Mouse (Mus musculus): ENCODE measurements around the gene Gga1. TPM values are rescaled to one million over a fixed set of nuclear protein-coding genes. Genes with fewer than 3 reads are reported as not detected.

Gene Gga1
- polyA plus RNA-seq, 1 experiment from 2014 or later: 48.4 TPM

DNA sequence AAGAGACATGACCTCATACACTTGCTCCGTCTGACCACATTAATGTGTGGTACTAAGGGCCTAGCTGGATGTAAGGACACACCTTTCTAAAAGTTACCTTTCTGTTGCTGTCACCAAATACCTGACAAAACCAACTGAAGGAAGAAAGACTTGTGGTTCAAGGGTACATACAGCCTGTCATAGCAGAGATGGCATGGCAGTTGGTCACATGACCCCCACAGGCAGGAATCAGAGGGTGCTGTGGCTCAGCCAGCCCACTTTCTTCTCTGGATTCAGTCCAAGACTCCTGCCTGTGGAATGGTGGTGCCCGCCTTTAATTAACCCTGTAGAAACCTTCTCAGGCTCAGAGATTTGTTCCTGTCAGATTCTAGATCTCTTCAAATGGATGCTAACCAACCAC lies 13.8 kb upstream of the Gga1 start:
- Histone ChIP-seq H3K27me3 (ENCODE audit: control insufficient read depth, insufficient read depth, low read length) (no peaks in the 10 kb centered on the region), H3K4me2 (ENCODE audit: low read depth, low read length) (no peak overlapping the region), H3K4me1 (ENCODE audit: control insufficient read depth, insufficient read depth, low read length) (peaks cover 23% of the 10 kb centered on the region), H3K4me3 (replicated peaks; ENCODE audit: low read length) (no peak overlapping the region), H3K9ac (ENCODE audit: low read length) (no peak overlapping the region), H3K36me3 (ENCODE audit: control insufficient read depth, insufficient read depth, low read length) (no peaks in the 10 kb centered on the region), H3K27ac (ENCODE audit: low read length) (peak overlapping the region; percentile 53), H3K9me3 (replicated peaks; ENCODE audit: control insufficient read depth, low read length) (no peaks in the 10 kb centered on the region)
- WGBS: 71% methylated on average over 2 of the region's 2 CpGs
- no peak for ATAC-seq (ENCODE audit: insufficient read depth, low FRiP score)

DNA sequence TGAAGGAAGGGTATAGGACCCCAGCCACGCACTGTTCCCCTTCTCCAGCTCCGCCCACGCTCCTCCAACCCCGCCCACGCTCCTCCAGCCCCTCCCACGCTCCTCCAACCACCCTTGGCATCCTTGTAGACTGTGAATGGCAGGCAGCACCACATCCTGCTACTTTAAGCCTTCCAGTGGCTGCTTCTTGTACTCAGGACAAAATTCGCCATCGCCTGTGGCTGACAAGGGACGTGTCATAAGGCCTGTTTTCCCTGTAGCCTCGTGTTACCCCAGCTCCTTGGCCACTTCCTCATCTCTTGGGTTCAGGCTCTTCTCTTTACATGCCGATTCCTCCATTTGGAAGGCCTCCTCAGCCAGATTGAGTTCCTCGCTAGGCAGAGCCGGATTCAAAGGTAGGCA lies 13.1 kb upstream of the Gga1 start:
- WGBS: 51% methylated on average over 13 of the region's 13 CpGs
- no peak for ATAC-seq (ENCODE audit: insufficient read depth, low FRiP score)
- Histone ChIP-seq H3K27ac (ENCODE audit: low read length) (peak overlapping the region; percentile 53), H3K27me3 (ENCODE audit: control insufficient read depth, insufficient read depth, low read length) (no peaks in the 10 kb centered on the region), H3K9me3 (replicated peaks; ENCODE audit: control insufficient read depth, low read length) (no peaks in the 10 kb centered on the region), H3K4me1 (ENCODE audit: control insufficient read depth, insufficient read depth, low read length) (peaks cover 30% of the 10 kb centered on the region), H3K4me3 (replicated peaks; ENCODE audit: low read length) (no peak overlapping the region), H3K9ac (ENCODE audit: low read length) (0 out of 2 replicates have a peak overlapping the region, but pooled peaks have one; percentile 27), H3K36me3 (ENCODE audit: control insufficient read depth, insufficient read depth, low read length) (no peaks in the 10 kb centered on the region), H3K4me2 (ENCODE audit: low read depth, low read length) (no peak overlapping the region)

DNA sequence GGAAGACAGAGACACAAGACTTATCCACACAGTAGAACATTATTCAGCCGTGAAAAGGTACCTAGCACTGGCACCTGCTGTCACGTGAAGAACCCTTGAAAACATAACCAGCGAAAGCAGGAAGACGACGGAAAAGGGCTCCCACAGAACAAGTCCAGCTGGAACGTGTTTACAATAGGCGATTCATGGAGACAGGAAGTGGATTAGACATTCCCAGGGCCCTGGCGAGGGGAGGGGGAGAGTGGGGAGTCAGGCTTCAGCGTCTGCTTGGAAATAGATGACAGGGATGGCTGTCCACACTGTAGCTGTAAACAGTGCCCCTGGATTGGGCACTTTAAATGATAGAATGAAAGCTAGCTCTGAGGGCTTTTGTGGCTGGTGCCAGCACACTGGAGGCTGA lies 8.6 kb upstream of the Gga1 start:
- WGBS: 5% methylated on average over 9 of the region's 9 CpGs

DNA sequence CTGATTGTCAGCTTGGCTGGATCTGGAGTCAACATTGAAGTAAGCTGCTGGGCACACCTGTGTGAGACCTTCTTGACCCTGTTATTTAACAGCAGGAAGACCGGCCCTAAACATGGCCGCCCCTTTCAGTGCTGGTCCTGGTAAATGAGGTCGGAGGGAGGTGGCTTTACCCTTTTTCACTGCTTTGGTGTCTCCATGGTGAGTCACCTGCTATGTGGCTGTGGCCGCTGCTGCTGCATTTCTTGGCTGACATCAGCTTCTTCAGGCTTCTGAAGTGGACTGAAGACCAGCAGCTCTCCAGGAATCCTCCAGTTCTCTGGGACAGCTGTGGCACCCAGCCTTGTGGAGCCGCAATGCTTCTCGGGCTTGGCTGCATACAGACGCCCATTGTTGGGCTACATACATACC lies 8.2 kb upstream of the Gga1 start:
- no peaks in the 10 kb centered on the region for H3K27me3 ChIP-seq (ENCODE audit: control insufficient read depth, insufficient read depth, low read length)
- no peaks in the 10 kb centered on the region for H3K36me3 ChIP-seq (ENCODE audit: control insufficient read depth, insufficient read depth, low read length)
- peak overlapping the region; percentile 91 for H3K27ac ChIP-seq (ENCODE audit: low read length)
- ATAC-seq (ENCODE audit: insufficient read depth, low FRiP score): peak; percentile 56
- H3K4me2 ChIP-seq (ENCODE audit: low read depth, low read length): peak overlapping the region; percentile 16; the same call in 1 of the 2 replicates
- peak overlapping the region; percentile 55; the same call in 1 of the 2 replicates for H3K9ac ChIP-seq (ENCODE audit: low read length)
- peaks cover 25% of the 10 kb centered on the region for H3K4me1 ChIP-seq (ENCODE audit: control insufficient read depth, insufficient read depth, low read length)
- no peak overlapping the region for H3K4me3 ChIP-seq (replicated peaks; ENCODE audit: low read length)
- H3K9me3 ChIP-seq (replicated peaks; ENCODE audit: control insufficient read depth, low read length): no peaks in the 10 kb centered on the region
- WGBS: 36% methylated on average over 7 of the region's 7 CpGs

More for the DNA sequence above, 8.6 kb upstream of the Gga1 start:
- Histone ChIP-seq H3K9ac (ENCODE audit: low read length) (peak overlapping the region; percentile 55; the same call in 1 of the 2 replicates), H3K27ac (ENCODE audit: low read length) (peak overlapping the region; percentile 91), H3K4me1 (ENCODE audit: control insufficient read depth, insufficient read depth, low read length) (peaks cover 27% of the 10 kb centered on the region), H3K4me2 (ENCODE audit: low read depth, low read length) (peak overlapping the region; percentile 16; the same call in 1 of the 2 replicates), H3K27me3 (ENCODE audit: control insufficient read depth, insufficient read depth, low read length) (no peaks in the 10 kb centered on the region), H3K36me3 (ENCODE audit: control insufficient read depth, insufficient read depth, low read length) (no peaks in the 10 kb centered on the region), H3K9me3 (replicated peaks; ENCODE audit: control insufficient read depth, low read length) (no peaks in the 10 kb centered on the region), H3K4me3 (replicated peaks; ENCODE audit: low read length) (no peak overlapping the region)
- peak; percentile 82 for ATAC-seq (ENCODE audit: insufficient read depth, low FRiP score)

DNA sequence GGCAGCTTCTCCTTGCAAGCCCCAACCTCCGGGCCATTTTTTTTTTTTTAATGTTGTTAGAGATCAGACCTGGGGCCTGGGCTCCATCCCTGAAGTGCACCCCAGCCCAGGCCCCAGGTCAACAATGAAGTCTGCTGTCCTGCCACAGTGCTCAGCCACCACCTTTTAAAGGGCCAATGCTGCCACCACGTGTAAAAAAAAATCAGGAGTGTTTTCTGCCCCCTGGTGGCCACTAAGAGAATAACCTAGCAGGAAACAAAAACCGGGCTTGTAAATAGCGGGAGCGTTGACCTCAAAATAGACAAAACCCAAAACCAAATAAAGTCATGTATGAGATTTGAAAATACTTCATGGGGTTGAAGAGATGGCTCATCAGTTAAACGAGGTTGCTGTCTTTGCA lies 7.2 kb upstream of the Gga1 start:
- Histone ChIP-seq H3K27ac (ENCODE audit: low read length) (no peak overlapping the region), H3K36me3 (ENCODE audit: control insufficient read depth, insufficient read depth, low read length) (no peaks in the 10 kb centered on the region), H3K9ac (ENCODE audit: low read length) (no peak overlapping the region), H3K4me3 (replicated peaks; ENCODE audit: low read length) (no peak overlapping the region), H3K4me1 (ENCODE audit: control insufficient read depth, insufficient read depth, low read length) (peaks cover 22% of the 10 kb centered on the region), H3K9me3 (replicated peaks; ENCODE audit: control insufficient read depth, low read length) (no peaks in the 10 kb centered on the region), H3K4me2 (ENCODE audit: low read depth, low read length) (no peak overlapping the region), H3K27me3 (ENCODE audit: control insufficient read depth, insufficient read depth, low read length) (no peaks in the 10 kb centered on the region)
- ATAC-seq (ENCODE audit: insufficient read depth, low FRiP score): no peak
- WGBS: 32% methylated on average over 6 of the region's 6 CpGs

DNA sequence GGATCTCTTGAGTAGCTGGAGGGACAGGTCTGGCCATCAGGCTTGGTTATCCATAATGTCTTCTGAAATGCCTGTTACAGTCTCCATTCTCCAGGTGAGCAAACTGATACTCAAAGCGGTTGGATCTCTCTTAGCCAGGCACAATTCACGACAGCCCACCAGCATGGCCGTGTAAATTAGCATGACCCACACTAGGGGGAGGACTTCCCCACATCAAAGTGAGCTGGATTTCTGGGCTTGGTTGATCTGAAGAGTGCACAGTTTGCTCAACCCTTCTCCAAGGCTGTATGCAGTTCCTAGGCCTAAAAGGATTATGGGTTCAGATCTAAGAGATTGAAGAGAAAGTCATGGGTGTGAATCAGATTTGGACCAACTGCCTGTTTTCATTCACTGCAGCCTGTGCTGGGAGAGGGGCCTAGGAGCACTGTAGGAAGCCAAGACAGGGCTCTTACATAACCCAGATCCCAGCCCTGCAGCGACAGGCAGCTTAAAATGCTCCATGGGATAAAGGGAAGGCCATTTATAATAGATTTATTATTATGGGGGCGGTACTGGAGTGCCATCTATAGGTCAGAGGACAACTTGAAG lies 4.9 kb upstream of the Gga1 start:
- Histone ChIP-seq H3K9ac (ENCODE audit: low read length) (no peak overlapping the region), H3K4me2 (ENCODE audit: low read depth, low read length) (no peak overlapping the region), H3K4me3 (replicated peaks; ENCODE audit: low read length) (no peak overlapping the region), H3K9me3 (replicated peaks; ENCODE audit: control insufficient read depth, low read length) (no peaks in the 10 kb centered on the region), H3K27me3 (ENCODE audit: control insufficient read depth, insufficient read depth, low read length) (no peaks in the 10 kb centered on the region), H3K36me3 (ENCODE audit: control insufficient read depth, insufficient read depth, low read length) (no peaks in the 10 kb centered on the region), H3K4me1 (ENCODE audit: control insufficient read depth, insufficient read depth, low read length) (peaks cover 38% of the 10 kb centered on the region), H3K27ac (ENCODE audit: low read length) (peak overlapping the region; percentile 21)
- 37% methylated on average over 5 of the region's 5 CpGs for WGBS
- ATAC-seq (ENCODE audit: insufficient read depth, low FRiP score): no peak

DNA sequence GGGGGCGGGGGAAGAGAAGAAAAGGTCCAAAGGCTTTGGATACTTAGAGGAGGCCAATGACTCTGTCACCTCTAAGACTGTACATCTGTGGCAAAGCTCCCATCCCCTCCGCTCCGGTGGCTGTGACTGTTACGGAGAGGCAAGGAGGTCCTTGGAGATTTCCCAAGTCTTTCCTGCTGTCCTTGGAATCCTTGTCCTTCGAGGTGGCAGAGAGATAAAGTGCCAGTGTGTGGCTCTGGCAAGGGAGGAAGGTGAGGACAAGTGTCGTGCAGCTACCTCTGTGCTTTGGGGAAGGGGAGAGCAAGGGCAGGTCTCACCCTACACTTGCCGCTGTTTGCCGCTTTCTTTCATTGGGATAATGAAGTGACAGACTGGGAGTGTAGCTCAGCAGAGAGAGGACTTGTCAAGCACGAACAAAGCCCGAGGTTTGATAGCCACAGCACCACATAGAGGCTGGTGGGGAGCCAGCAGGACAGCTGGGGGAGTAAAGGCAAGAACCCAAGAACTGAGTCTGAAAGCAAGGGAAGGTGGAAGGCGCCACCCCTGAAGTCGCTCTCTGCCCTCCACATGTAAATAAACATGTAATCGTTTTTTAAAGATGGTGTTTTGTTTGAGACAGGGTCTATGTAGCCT lies 3.1 kb upstream of the Gga1 start:
- Histone ChIP-seq H3K9ac (ENCODE audit: low read length) (peak overlapping the region; percentile 42), H3K4me1 (ENCODE audit: control insufficient read depth, insufficient read depth, low read length) (peaks cover 30% of the 10 kb centered on the region), H3K4me2 (ENCODE audit: low read depth, low read length) (no peak overlapping the region), H3K4me3 (replicated peaks; ENCODE audit: low read length) (no peak overlapping the region), H3K36me3 (ENCODE audit: control insufficient read depth, insufficient read depth, low read length) (no peaks in the 10 kb centered on the region), H3K9me3 (replicated peaks; ENCODE audit: control insufficient read depth, low read length) (no peaks in the 10 kb centered on the region), H3K27me3 (ENCODE audit: control insufficient read depth, insufficient read depth, low read length) (no peaks in the 10 kb centered on the region), H3K27ac (ENCODE audit: low read length) (no peak overlapping the region)
- WGBS: 50% methylated on average over 13 of the region's 13 CpGs
- ATAC-seq (ENCODE audit: insufficient read depth, low FRiP score): no peak

DNA sequence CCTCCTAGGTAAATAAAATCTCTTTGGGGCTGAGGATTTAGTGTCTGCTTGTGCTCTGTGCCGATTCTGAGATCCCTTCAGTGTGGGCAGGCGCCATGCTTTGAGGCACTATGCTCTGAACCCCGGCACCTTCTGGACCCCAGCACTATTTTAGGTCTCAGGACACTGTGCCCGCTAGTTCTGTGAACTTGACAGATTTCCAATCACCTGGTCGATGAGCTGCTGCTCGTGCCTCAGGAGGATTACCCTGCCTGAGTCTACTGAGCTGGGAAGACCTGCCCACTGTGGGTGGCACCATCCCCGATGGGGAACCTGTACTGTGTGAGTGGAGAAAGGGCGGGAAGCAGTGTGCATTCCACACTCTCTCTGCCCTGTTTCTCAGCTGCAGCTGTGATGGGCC lies 2.0 kb upstream of the Gga1 start:
- ATAC-seq (ENCODE audit: insufficient read depth, low FRiP score): no peak
- 56% methylated on average over 8 of the region's 8 CpGs for WGBS
- Histone ChIP-seq H3K4me2 (ENCODE audit: low read depth, low read length) (no peak overlapping the region), H3K27ac (ENCODE audit: low read length) (peak overlapping the region; percentile 99), H3K4me3 (replicated peaks; ENCODE audit: low read length) (no peak overlapping the region), H3K9me3 (replicated peaks; ENCODE audit: control insufficient read depth, low read length) (no peaks in the 10 kb centered on the region), H3K27me3 (ENCODE audit: control insufficient read depth, insufficient read depth, low read length) (no peaks in the 10 kb centered on the region), H3K9ac (ENCODE audit: low read length) (no peak overlapping the region), H3K36me3 (ENCODE audit: control insufficient read depth, insufficient read depth, low read length) (no peaks in the 10 kb centered on the region), H3K4me1 (ENCODE audit: control insufficient read depth, insufficient read depth, low read length) (peaks cover 35% of the 10 kb centered on the region)

DNA sequence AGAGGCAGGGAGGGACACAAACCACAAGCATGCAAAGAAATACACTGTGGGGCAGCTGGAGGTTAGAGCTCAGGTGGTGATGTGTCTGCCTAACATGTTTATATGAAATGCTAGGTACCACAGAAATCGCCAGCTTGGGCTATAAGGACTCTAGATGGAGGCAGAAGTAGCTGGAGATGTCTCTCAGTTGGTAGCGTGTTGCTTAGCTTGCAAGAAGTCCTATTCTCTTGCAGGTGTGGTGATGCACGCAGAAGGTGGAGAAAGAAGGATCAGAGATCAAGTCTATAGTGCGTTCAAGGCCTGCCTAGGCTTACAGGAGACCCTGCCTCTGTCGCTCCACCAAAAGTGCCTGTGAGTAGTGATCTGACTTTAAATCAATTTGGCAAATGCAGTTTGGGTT lies 1.5 kb upstream of the Gga1 start:
- no peaks in the 10 kb centered on the region for H3K27me3 ChIP-seq (ENCODE audit: control insufficient read depth, insufficient read depth, low read length)
- H3K4me2 ChIP-seq (ENCODE audit: low read depth, low read length): peak overlapping the region; percentile 81
- no peak for ATAC-seq (ENCODE audit: insufficient read depth, low FRiP score)
- no peaks in the 10 kb centered on the region for H3K9me3 ChIP-seq (replicated peaks; ENCODE audit: control insufficient read depth, low read length)
- peak overlapping the region; percentile 78; the same call in 1 of the 2 replicates for H3K4me3 ChIP-seq (replicated peaks; ENCODE audit: low read length)
- 72% methylated on average over 5 of the region's 5 CpGs for WGBS
- H3K9ac ChIP-seq (ENCODE audit: low read length): peak overlapping the region; percentile 93; the same call in 1 of the 2 replicates
- H3K4me1 ChIP-seq (ENCODE audit: control insufficient read depth, insufficient read depth, low read length): peaks cover 35% of the 10 kb centered on the region
- peak overlapping the region; percentile 99 for H3K27ac ChIP-seq (ENCODE audit: low read length)
- no peaks in the 10 kb centered on the region for H3K36me3 ChIP-seq (ENCODE audit: control insufficient read depth, insufficient read depth, low read length)

Data from stomach, embryonic 16.5 days (tissue).